Mouse (Mus musculus): ENCODE results near the gene Stap2. TPM values are rescaled to one million over a fixed set of nuclear protein-coding genes. Genes with fewer than 3 reads are reported as not detected.

Gene Stap2
- 53.4 and 60.4 TPM in 2 replicates for polyA plus RNA-seq (2012; rRNA removed)

- Histone ChIP-seq H3K4me1 (ENCODE audit: control insufficient read depth, insufficient read depth, low read length) (peaks cover 7% of the 10 kb centered on the region), H3K4me3 (replicated peaks; ENCODE audit: extremely low read depth, low read depth, low read length) (peak within 1 kb of the TSS; percentile 72)
- TF ChIP-seq CTCF (IDR thresholded peaks at IDR 0.05; ENCODE audit: insufficient read depth, low read length) (no peak), POLR2A (IDR thresholded peaks at IDR 0.05; ENCODE audit: borderline replicate concordance, extremely low read depth, low read depth, low read length) (peak; percentile 51; the same call in 1 of the 2 replicates)
- peak; percentile 64 for DNase-seq
- whole genome bisulfite sequencing, result 16% methylated on average over 13 of the region's 13 CpGs
Measured at GRCm38 (mm10) chr17:56005415-56006061, at the start of gene Stap2, which contains the start of gene Mpnd. TSS of gene Stap2 (minus strand) at chr17:56005584. TSS of gene Mpnd (plus strand) at chr17:56005711.

- no peak for DNase-seq
- TF ChIP-seq CTCF (IDR thresholded peaks at IDR 0.05; ENCODE audit: insufficient read depth, low read length), result no peak
- TF ChIP-seq POLR2A (IDR thresholded peaks at IDR 0.05; ENCODE audit: borderline replicate concordance, extremely low read depth, low read depth, low read length), result no peak
- Histone ChIP-seq H3K4me3 (replicated peaks; ENCODE audit: extremely low read depth, low read depth, low read length) (no peak overlapping the region), H3K4me1 (ENCODE audit: control insufficient read depth, insufficient read depth, low read length) (no peaks in the 10 kb centered on the region)
Measured at GRCm38 (mm10) chr17:56054938-56055337, 49.6 kb upstream of the Stap2 start.

- H3K4me1 ChIP-seq (ENCODE audit: control insufficient read depth, insufficient read depth, low read length), result no peaks in the 10 kb centered on the region
- TF ChIP-seq POLR2A (IDR thresholded peaks at IDR 0.05; ENCODE audit: borderline replicate concordance, extremely low read depth, low read depth, low read length), result no peak
- 78% methylated on average over 5 of the region's 5 CpGs for WGBS
- H3K4me3 ChIP-seq (replicated peaks; ENCODE audit: extremely low read depth, low read depth, low read length), result no peak overlapping the region
- no peak for DNase-seq
Measured at GRCm38 (mm10) chr17:56051369-56051768, 46.0 kb upstream of the Stap2 start.

- DNase-seq, result no peak
- 1% methylated on average over 12 of the region's 12 CpGs for WGBS
- no peak for TF ChIP-seq POLR2A (IDR thresholded peaks at IDR 0.05; ENCODE audit: borderline replicate concordance, extremely low read depth, low read depth, low read length)
- TF ChIP-seq CTCF (IDR thresholded peaks at IDR 0.05; ENCODE audit: insufficient read depth, low read length), result no peak
- no peak overlapping the region for H3K4me3 ChIP-seq (replicated peaks; ENCODE audit: extremely low read depth, low read depth, low read length)
- peaks cover 2% of the 10 kb centered on the region; the same call in 1 of the 2 replicates for H3K4me1 ChIP-seq (ENCODE audit: control insufficient read depth, insufficient read depth, low read length)
Measured at GRCm38 (mm10) chr17:56040857-56041163, 35.4 kb upstream of the Stap2 start.

GRCm38 (mm10) chr17:56040030-56040856 lies 34.9 kb upstream of the Stap2 start, which contains the start of gene Chaf1a:
TSS of gene Chaf1a (plus strand) at chr17:56040439.
- TF ChIP-seq CTCF (IDR thresholded peaks at IDR 0.05; ENCODE audit: insufficient read depth, low read length) (no peak), POLR2A (IDR thresholded peaks at IDR 0.05; ENCODE audit: borderline replicate concordance, extremely low read depth, low read depth, low read length) (peak; percentile 48; the same call in 1 of the 2 replicates)
- peak; percentile 93 for DNase-seq
- H3K4me1 ChIP-seq (ENCODE audit: control insufficient read depth, insufficient read depth, low read length), result peaks cover 4% of the 10 kb centered on the region; the same call in 1 of the 2 replicates
- H3K4me3 ChIP-seq (replicated peaks; ENCODE audit: extremely low read depth, low read depth, low read length), result peak within 1 kb of the TSS; percentile 53
- under 1% methylated on average over 65 of the region's 68 CpGs for WGBS

- no peak for TF ChIP-seq CTCF (IDR thresholded peaks at IDR 0.05; ENCODE audit: insufficient read depth, low read length)
- no peak for TF ChIP-seq POLR2A (IDR thresholded peaks at IDR 0.05; ENCODE audit: borderline replicate concordance, extremely low read depth, low read depth, low read length)
- DNase-seq, result no peak
- peaks cover 11% of the 10 kb centered on the region for H3K4me1 ChIP-seq (ENCODE audit: control insufficient read depth, insufficient read depth, low read length)
- no peak overlapping the region for H3K4me3 ChIP-seq (replicated peaks; ENCODE audit: extremely low read depth, low read depth, low read length)
- 73% methylated on average over 4 of the region's 4 CpGs for WGBS
Measured at GRCm38 (mm10) chr17:56039345-56039744, 34.0 kb upstream of the Stap2 start.

- no peak overlapping the region for H3K4me3 ChIP-seq (replicated peaks; ENCODE audit: extremely low read depth, low read depth, low read length)
- no peak for DNase-seq
- TF ChIP-seq POLR2A (IDR thresholded peaks at IDR 0.05; ENCODE audit: borderline replicate concordance, extremely low read depth, low read depth, low read length) (no peak), CTCF (IDR thresholded peaks at IDR 0.05; ENCODE audit: insufficient read depth, low read length) (no peak)
- WGBS, result 61% methylated on average over 8 of the region's 8 CpGs
- H3K4me1 ChIP-seq (ENCODE audit: control insufficient read depth, insufficient read depth, low read length), result peaks cover 11% of the 10 kb centered on the region
Measured at GRCm38 (mm10) chr17:56038583-56039261, 33.3 kb upstream of the Stap2 start.

- WGBS, result 31% methylated on average over 13 of the region's 13 CpGs
- Histone ChIP-seq H3K4me1 (ENCODE audit: control insufficient read depth, insufficient read depth, low read length) (peaks cover 15% of the 10 kb centered on the region), H3K4me3 (replicated peaks; ENCODE audit: extremely low read depth, low read depth, low read length) (peak overlapping the region; percentile 45)
- TF ChIP-seq CTCF (IDR thresholded peaks at IDR 0.05; ENCODE audit: insufficient read depth, low read length) (peak; percentile 11; the same call in 1 of the 2 replicates), POLR2A (IDR thresholded peaks at IDR 0.05; ENCODE audit: borderline replicate concordance, extremely low read depth, low read depth, low read length) (no peak)
- DNase-seq, result no peak
Measured at GRCm38 (mm10) chr17:56036901-56037287, 31.5 kb upstream of the Stap2 start.

- TF ChIP-seq POLR2A (IDR thresholded peaks at IDR 0.05; ENCODE audit: borderline replicate concordance, extremely low read depth, low read depth, low read length), result peak; percentile 78; the same call in 1 of the 2 replicates
- peak; percentile 78 for TF ChIP-seq CTCF (IDR thresholded peaks at IDR 0.05; ENCODE audit: insufficient read depth, low read length)
Measured at GRCm38 (mm10) chr17:56036176-56036900, 31.0 kb upstream of the Stap2 start, which contains the start of gene Sh3gl1. TSS of gene Sh3gl1 (minus strand) at chr17:56036635.

More at GRCm38 (mm10) chr17:56036176-56036900, 31.0 kb upstream of the Stap2 start, which contains the start of gene Sh3gl1:
- under 1% methylated on average over 74 of the region's 74 CpGs for WGBS
- peaks cover 16% of the 10 kb centered on the region for H3K4me1 ChIP-seq (ENCODE audit: control insufficient read depth, insufficient read depth, low read length)
- H3K4me3 ChIP-seq (replicated peaks; ENCODE audit: extremely low read depth, low read depth, low read length), result peak within 1 kb of the TSS; percentile 80
- peak; percentile 99 for DNase-seq

Measured in lung, adult 2 months (tissue).